Mouse (Mus musculus): ENCODE results near the gene Kcnh2.

Gene Kcnh2

GRCm38 (mm10) chr5:24346313-24346712, 5.1 kb downstream of the Kcnh2 start:
- DNase-seq (ENCODE audit: low spot score) = no peak

GRCm38 (mm10) chr5:24344477-24345051, 6.8 kb downstream of the Kcnh2 start:
- DNase-seq (ENCODE audit: low spot score) = no peak

- DNase-seq (ENCODE audit: low spot score) = no peak
Observed at GRCm38 (mm10) chr5:24343977-24344436, 7.4 kb downstream of the Kcnh2 start.

GRCm38 (mm10) chr5:24343379-24343778, 8.0 kb downstream of the Kcnh2 start:
- no peak for DNase-seq (ENCODE audit: low spot score)

GRCm38 (mm10) chr5:24342966-24343365, 8.4 kb downstream of the Kcnh2 start:
- DNase-seq (ENCODE audit: low spot score) = no peak

- DNase-seq (ENCODE audit: low spot score) = no peak
Observed at GRCm38 (mm10) chr5:24342205-24342963, 9.0 kb downstream of the Kcnh2 start.

- DNase-seq (ENCODE audit: low spot score) = no peak
Observed at GRCm38 (mm10) chr5:24337821-24338220, 13.6 kb downstream of the Kcnh2 start.

GRCm38 (mm10) chr5:24337366-24337765, 14.0 kb downstream of the Kcnh2 start:
- DNase-seq (ENCODE audit: low spot score) = no peak

GRCm38 (mm10) chr5:24335888-24336511, 15.4 kb downstream of the Kcnh2 start:
- no peak for DNase-seq (ENCODE audit: low spot score)

- DNase-seq (ENCODE audit: low spot score) = no peak
Observed at GRCm38 (mm10) chr5:24334749-24335148, 16.7 kb downstream of the Kcnh2 start.

- DNase-seq (ENCODE audit: low spot score) = no peak
Observed at GRCm38 (mm10) chr5:24332401-24332800, 19.0 kb downstream of the Kcnh2 start.

- DNase-seq (ENCODE audit: low spot score) = no peak
Observed at GRCm38 (mm10) chr5:24329965-24330298, 21.5 kb downstream of the Kcnh2 start.

- no peak for DNase-seq (ENCODE audit: low spot score)
Observed at GRCm38 (mm10) chr5:24329212-24329964, 22.0 kb downstream of the Kcnh2 start.

- no peak for DNase-seq (ENCODE audit: low spot score)
Observed at GRCm38 (mm10) chr5:24328813-24329211, 22.6 kb downstream of the Kcnh2 start.

- DNase-seq (ENCODE audit: low spot score) = no peak
Observed at GRCm38 (mm10) chr5:24326842-24327417, 24.5 kb downstream of the Kcnh2 start.

GRCm38 (mm10) chr5:24326166-24326841, 25.1 kb downstream of the Kcnh2 start:
- DNase-seq (ENCODE audit: low spot score) = no peak

- no peak for DNase-seq (ENCODE audit: low spot score)
Observed at GRCm38 (mm10) chr5:24325251-24325650, 26.2 kb downstream of the Kcnh2 start.

GRCm38 (mm10) chr5:24321711-24322682, 29.4 kb downstream of the Kcnh2 start:
- no peak for DNase-seq (ENCODE audit: low spot score)

- no peak for DNase-seq (ENCODE audit: low spot score)
Observed at GRCm38 (mm10) chr5:24320894-24321293, 30.5 kb downstream of the Kcnh2 start.

- DNase-seq (ENCODE audit: low spot score) = no peak
Observed at GRCm38 (mm10) chr5:24320467-24320813, 31.0 kb downstream of the Kcnh2 start.

Measured in urinary bladder, postnatal 10 days (tissue).